Mouse (Mus musculus) embryonic fibroblast, embryonic 13.5 days (primary cell): Measurements from ENCODE around the gene Snrpd2.

Source experiments
- CTCF ChIP-seq: IDR thresholded peaks from 2 replicates; pipeline ENCODE4 v1.5.1; 2011; ENCODE audit warnings: mild to moderate bottlenecking, control low read depth, low read length, moderate library complexity, borderline replicate concordance; ENCODE audit not compliant: insufficient read depth
- POLR2A ChIP-seq: IDR thresholded peaks from 2 replicates; pipeline ENCODE4 v1.6.1; 2011; ENCODE audit warnings: low read depth, mild to moderate bottlenecking, control low read depth, low read length, moderate library complexity

GRCm38 (mm10) chr7:19184250-19184649, 34.7 kb downstream of the Snrpd2 start:
- no peak for TF ChIP-seq CTCF
- no peak for TF ChIP-seq POLR2A
